Mouse (Mus musculus) left cerebral cortex, postnatal 10 days (tissue): ENCODE results near the gene Slc5a10. TPM values are rescaled to one million over a fixed set of nuclear protein-coding genes. Genes with fewer than 3 reads are reported as not detected.
A peak's percentile ranks its signal among the peaks of the same experiment; 100 is the strongest.

ENCODE experiments used
- DNase-seq, 2 experiments: peaks; one replicate each; pipeline ENCODE4 v3.0.0; 2021 to 2022; ENCODE audit warnings: low spot score in 2 of 2, mixed read lengths in 1 of 2; ENCODE audit errors: extremely low spot score in 1 of 2
- intact Hi-C: fragments of 180-260 bp; cut with DNase I; formaldehyde crosslinking; loops from one replicate; pipeline ENCODE4 v1.15.1; 2025
- total RNA-seq, 2 experiments: library from RNA; stranded (reverse); gene quantifications; 2 replicates each; pipeline ENCODE4 v1.2.3; 2021

Slc5a10 gene
- not detected for total RNA-seq

DNA sequence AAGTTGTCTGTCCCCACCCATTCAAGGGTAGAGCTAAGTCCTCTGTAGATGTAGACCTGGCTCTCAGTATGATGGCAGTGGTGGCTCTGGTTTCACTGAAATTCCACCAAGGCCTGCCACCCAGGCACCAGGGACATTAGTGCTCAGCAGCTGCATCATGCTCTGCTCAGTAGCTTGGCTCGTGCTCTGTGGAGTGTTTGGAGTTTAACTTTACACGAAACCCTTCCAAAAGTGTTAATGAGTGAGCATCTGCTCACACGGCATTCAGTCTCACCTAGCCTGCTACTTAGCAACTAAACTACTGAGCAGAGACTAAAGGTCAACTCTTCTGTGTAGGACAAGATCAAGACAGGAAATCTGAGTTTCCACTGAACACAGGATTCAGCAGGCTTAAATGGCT is at the start of gene Slc5a10:
Slc5a10 (minus strand) TSS at position 191 of the 400 bp plus-strand sequence.
- no peak for DNase-seq
- intact Hi-C loops: no loop called here

DNA sequence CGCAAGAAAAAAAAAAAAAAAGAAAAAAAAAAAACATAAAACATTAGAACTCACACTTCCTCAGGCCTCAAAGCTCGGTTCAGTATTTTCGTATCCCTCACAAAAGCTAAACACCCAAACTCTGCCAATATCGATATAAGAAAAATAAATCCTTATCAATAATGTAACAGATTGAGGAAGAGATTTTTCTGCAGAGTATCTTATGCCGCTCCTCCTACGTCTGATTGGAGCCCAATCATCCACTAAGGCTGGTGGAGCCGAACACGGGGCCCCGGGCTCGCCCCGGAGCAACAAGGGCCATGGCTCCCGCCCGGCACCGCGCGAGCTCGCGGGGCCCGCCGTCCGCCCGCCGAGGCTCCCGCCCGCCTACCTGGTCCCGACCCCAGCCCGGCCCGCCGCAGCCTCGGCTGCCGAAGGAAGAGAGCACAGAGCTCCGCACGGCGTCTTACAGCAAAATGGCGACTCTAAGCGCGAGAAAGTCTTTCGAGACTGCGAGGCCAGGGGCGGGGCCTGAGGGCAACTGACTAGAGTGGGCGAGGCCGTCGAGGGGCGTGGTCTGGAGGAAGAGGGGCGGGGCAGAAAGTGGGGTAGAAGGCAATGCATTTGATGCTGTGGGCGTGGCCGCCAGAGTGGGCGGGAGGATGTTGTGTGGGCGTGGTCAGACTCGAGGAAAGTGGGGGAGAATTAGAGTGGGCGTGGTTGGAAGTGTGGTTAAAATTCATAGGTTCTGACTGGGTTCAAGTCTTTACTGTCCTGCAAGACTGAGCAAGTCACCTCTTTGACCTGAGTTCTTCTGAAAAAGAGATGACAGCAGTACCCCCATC is 41.2 kb upstream of the Slc5a10 start, which contains the start of gene Prpsap2:
Prpsap2 (minus strand) TSS at position 505 of the 824 bp plus-strand sequence.
- peak; percentile 96 to 100 for DNase-seq
- intact Hi-C loops: no loop called here

DNA sequence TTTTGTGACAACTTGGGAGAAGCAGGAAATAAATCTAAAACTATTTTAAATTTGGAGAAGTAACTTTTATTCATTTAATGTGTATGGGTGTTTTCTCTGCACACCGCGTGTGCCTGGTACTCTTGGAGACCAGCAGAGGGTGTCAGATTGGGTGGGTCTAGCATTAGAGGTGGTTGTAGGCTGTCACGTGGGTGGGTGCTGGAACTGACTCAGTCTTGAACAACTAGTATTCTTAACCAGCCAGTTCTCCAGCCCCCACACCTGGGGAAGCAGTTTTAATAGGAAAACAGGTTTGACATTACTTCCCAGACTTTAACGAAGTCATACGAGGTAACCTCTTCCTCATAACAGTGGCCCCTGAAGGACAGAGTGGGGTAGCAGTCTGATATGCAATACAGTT is 39.9 kb upstream of the Slc5a10 start:
- intact Hi-C loops: no loop called here
- DNase-seq: peak in 1 of 2 experiments; percentile 38

DNA sequence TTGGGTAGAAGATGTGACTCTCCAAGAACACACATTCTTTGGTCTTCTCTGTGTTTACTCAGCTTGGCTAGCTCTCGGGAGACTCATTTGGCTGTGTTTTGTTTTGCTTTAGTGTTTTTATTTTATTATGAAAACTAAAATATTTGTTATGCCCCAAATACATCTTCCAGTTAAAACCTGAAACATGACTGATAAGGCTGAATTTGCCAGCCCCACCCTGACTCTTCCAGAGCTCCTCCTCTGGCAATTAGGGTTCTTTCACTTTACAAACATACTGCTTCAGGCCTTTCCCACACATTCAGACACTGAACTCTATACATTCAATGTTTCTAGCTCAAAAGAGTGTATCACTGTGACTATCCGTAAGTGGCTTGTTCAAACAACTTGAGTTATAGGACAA is 36.5 kb upstream of the Slc5a10 start:
- DNase-seq: no peak
- intact Hi-C loops: no loop called here

DNA sequence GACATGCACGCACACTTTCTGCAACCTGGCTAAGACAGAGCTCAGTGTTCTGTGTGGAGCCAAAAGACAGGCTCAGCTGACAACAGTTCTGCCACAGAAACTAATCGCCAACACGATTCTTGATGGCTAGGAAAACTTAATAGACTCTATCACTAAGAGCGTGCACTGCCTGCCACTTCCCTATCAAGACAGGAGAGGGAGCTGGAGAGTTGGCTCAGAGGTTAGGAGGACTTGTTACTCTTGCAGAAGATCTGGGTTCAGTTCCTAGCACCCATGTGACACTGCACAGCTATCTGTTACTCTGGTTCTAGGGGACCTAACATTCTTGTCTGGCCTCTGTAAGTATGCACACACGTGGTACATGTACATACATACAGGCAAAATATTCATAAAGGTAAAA is 31.0 kb upstream of the Slc5a10 start:
- intact Hi-C loops: no loop called here
- no peak for DNase-seq

DNA sequence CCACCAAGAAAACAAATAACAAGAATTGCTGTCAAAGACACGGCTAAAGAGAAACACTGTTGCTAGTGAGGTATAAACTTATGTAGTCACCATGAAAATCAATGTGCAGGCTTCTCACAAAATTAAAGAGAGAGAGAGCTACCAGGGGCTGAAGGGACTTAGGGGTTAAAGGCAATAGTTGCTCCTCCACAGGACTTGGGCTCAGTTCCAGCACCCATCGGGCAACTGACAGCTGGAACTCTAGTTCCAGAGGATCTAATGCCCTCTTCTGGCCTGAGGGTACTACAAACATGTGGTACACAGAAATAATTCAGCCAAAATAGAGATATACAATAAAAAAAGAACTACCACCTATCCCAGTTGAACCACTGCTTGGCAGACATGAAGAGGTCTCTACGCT is 26.5 kb upstream of the Slc5a10 start:
- DNase-seq: peak in 1 of 2 experiments; percentile 33

DNA sequence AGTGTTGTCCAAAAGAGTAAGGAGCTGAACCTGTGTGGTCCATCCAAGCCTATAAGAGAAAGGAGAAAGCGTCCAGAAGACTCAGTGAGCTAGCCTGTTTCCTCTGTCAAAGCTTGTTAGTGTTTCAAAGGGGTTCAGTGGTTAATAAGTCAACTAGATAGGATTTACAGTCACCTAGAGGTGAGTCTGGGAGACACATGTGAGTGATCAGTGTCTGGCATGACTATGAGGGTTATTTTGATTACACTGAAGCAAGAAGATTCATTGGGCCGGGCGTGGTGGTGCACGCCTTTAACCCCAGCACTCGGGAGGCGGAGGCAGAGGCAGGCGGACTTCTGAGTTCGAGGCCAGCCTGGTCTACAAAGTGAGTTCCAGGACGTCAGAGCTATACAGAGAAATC is 25.2 kb upstream of the Slc5a10 start:
- DNase-seq: no peak
- intact Hi-C loops: no loop called here

More for the DNA sequence above, 26.5 kb upstream of the Slc5a10 start:
- intact Hi-C loops: no loop called here

DNA sequence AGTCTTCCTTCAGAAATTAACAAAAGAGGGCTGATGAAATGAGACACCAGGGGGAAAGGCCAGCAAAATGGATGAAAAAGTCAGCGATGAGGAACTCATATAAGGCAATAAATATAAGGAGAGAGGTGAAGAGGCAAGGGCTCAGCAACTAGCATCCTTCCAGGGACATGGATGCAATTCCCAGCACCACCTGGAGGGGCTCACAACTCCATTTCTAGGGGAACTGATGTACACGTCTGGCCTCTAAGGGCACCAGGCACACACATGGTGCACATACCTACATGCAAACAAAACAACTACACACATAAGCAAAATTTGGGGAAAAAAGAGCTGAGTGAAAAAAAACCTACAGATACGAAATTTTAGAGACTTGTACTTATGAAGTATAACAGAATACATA is 23.8 kb upstream of the Slc5a10 start:
- intact Hi-C loops: no loop called here
- no peak for DNase-seq

DNA sequence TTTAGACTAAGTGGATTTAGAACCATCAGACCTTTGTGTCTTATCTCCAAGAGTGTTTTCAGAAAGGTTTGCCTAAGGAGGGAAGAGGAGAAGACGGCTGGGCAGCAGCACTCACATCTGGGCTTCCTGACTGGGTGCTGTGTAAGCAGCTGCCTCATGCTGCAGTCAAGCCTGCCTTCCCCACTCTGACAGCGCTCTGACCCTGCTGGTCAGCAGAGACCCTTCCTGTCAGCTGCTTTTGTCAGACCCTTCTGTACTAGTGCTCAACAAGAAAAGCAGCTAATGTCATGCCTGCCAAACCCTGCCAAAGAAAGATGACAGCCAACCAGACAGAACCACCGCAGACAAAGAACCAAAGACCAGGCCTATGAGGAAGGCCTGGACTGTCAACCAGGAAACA is 23.1 kb upstream of the Slc5a10 start:
- intact Hi-C loops: no loop called here
- no peak for DNase-seq

DNA sequence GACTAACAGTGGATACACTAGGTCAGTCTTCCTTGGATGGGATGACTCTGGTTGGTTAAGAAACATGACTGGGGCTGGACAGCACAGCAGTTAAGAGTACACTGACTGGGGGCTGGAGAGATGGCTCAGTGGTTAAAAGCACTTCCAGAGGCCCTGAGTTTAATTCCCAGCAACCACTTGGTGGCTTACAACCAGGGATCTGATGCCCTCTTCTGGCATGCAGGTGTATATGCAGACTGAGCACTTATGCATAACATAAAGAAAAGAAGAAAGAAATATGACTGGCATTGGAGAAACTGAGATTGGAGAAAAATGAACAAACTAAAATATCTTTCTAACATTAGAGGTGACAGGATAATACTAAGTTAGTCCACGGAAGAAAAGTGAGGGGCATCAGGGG is 19.9 kb upstream of the Slc5a10 start:
- DNase-seq: no peak
- intact Hi-C loops: no loop called here

DNA sequence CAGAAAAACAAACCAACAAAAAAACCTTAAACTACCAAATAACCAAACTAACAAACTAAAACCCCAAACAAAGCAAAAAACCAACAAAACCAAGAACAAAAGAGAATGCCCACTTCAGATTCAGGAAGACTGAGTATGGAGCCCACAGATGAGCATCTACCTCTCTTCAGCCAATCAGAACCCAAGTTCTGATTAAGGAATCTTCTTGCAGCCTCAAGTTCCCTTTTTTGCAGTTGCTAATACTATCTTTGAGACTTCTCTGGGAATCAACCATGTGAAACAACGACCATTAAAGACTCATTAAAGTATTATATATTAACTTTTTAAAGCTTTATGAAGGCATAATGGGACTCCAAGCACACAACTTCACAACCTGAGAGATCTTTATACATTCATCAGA is 16.7 kb upstream of the Slc5a10 start:
- intact Hi-C loops: no loop called here
- DNase-seq: no peak

DNA sequence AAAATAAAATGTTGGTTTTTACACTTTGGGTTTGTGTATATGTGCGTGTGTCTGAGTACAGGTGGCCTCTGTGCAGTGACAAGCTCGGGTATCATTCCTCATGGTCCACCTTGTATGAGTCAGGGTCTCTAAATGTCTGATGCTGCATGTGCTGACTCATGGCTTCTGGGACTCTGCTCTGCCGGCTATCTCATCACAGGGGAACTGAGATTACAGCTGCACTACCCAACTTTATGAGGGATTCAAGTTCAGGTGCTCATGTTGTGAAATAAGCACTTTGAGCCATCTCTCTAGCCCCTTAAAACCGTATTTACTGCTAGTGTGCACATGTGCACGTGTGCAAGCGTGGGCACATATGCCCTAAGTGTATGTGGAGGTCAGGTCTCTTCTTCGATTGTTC is 12.0 kb upstream of the Slc5a10 start:
- intact Hi-C loops: no loop called here
- DNase-seq: no peak

DNA sequence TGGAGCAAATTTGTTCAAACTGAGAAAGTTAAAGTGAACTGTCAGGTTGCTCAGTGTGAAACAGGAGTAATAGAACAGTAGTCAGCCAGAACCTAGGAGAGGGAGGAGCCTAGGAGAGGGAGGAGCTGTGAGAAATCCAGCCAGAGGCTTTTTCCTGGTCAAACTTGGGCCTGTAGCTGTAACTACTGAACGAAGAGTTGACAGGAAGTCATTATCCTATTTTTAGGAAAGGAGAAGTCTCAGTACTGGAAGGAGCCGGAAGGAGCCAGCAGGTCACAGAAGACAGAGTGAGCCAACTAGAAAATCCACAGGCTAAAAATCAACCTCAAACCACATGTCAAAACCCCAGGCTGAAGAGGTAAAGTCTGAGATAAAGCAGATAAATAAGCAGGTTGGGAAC is 7.4 kb upstream of the Slc5a10 start:
- DNase-seq: no peak
- intact Hi-C loops: no loop called here

DNA sequence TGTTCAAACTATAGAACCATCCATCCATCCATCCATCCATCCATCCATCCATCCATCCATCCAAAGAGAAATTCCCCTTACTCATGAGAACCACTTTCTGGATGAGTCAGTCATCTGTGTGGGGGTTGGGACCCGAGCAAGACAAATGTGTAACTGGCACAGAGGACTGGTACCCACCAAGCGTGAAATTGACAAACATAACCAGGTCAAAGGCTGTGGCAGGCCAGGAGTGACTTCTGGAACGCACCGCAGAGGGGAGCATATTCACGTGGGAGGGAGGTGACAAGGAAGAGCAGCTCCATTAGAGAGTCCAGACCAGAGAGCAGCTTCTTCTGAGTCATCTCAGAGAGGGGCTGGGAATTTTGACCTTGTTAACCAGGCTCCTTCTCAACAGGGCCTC is 1.5 kb upstream of the Slc5a10 start:
- DNase-seq: no peak
- intact Hi-C loops: no loop called here

DNA sequence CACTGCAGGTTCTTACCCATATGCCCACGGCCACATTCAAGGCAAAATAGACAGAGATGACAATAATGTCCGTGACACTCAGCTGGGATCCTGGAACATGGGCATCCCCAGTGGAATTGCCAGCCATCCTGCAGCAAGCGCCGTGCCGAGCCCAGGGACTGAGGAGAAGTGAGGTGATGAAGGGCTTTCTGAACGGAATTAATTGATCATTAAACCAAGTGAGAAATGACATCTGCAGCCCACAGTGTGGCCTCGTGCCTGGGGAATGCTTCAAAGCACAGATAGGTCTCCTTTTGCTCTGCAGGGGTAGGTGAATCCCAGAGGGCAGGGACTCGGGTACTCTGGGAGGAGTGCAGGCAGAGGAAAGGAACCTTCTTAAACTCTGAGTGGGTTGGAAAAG is 800 bp downstream of the Slc5a10 start:
- DNase-seq: no peak
- intact Hi-C loops: loop anchor here (5.0 to 10.0 kb wide), 3 partner anchors 208 to 615 kb away; no protein-coding TSS in a partner anchor

DNA sequence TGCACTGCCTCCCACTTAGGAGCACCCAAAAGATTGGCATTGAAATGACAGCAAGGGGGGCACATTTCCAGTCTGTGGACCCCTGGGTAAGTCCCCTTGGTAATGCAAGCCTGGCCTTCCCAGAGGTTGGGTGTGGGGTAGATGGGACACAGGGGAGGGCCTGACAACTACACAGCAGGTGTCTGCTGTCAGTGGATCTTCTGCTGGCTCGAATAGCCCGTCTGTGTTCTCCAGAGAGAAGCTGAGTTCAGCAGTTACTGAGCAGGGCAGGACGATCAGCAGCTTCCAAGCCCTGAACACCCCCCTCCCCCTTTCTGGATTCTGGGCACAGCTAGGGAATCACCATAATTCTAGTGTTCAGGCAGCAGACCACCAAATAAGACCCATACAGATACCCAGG is 1.2 kb downstream of the Slc5a10 start:
- no peak for DNase-seq
- intact Hi-C loops: loop anchor here (5.0 to 10.0 kb wide), 3 partner anchors 207 to 615 kb away; no protein-coding TSS in a partner anchor

DNA sequence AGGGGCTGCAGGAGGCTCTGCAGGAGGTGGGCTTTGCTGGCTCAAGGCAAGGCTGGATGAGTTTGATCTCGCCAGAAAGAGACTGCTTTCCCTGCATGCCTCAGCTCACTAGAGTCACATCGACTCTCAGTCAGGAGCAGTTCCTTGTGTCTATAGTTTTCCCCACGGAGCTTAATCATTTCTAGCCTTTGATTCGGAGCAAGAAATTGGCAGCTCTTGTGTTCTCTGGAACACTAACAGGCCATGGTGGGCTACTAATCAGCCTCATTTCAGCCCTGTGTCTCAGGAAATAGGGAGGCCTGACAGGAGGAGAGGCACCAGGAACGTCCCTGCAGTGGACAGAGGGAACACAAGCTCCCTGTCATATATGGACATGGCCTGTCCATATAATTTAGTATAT is 2.6 kb downstream of the Slc5a10 start:
- DNase-seq: no peak
- intact Hi-C loops: loop anchor here (5.0 to 10.0 kb wide), 3 partner anchors 206 to 613 kb away; no protein-coding TSS in a partner anchor

DNA sequence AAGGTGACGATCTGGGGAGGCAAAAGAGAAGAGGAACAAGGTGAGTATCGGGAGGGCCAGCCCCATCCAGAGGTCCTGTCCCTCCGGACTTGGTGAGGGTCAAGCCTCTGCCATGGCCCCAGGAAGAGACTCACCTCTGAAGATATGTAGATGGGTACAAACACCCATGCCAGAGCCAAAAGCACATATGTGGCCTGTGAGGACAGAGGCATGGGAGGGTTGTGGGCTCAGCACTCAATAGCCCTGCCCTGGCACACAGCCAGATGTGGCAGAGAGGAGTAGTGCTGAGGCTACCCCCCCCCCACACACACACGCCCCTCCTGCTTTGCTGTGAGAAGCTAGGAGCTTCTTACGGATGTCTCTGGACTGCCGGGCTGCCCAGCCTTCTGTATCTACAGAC is 5.5 kb downstream of the Slc5a10 start:
- peak in 1 of 2 experiments; percentile 56 for DNase-seq
- intact Hi-C loops: loop anchor here (2.0 to 10.0 kb wide), 4 partner anchors 90 to 610 kb away; no protein-coding TSS in a partner anchor

DNA sequence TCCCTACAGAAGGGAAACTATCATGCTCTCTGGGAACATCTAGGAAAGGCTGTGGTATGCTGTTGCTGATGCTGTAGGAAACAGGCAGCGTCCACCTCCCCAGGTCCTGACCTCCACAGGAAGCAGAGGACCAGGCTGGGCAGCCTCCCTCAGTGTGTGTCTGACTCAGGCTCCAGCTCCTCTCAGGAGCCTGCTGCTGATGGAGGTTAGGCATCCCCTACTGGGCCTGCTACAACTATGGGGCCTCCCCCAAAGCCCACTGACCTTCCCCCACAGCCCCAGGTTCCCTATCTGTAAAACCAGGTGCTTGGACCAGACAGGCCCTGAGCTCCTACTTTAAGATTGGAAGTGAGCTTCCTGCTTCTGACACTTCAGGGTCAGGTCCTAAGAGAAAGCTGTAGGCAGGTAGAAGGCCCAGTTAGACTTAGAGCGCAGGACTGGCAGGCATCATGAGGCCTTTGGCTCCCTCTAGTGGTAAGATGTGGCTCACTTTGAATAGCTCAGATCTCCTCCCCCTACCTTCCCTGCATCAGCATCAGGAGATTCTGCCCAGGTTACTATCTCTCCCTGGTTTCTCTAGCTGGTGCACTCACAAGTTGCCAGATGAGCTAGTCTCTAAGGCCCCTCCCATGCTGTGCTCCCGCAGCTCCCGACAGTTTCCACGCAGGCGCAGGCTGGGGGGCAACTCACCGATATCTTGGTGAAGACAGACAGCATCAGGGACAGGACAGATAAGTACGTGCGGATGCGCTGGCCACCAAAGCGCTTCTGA is 6.1 kb downstream of the Slc5a10 start:
- peak; percentile 70 to 80 for DNase-seq
- intact Hi-C loops: loop anchor here (2.0 to 10.0 kb wide), 6 partner anchors 47 to 610 kb away; no protein-coding TSS in a partner anchor
